Mouse (Mus musculus) left cerebral cortex, postnatal 4 days (tissue): ENCODE measurements around the gene Tns1. TPM values are rescaled to one million over a fixed set of nuclear protein-coding genes. Genes with fewer than 3 reads are reported as not detected.

Experiments used
- DNase-seq: peaks from one replicate; pipeline ENCODE4 v3.0.0-alpha.2; 2022
- intact Hi-C: fragments of 180-260 bp; cut with DNase I; formaldehyde crosslinking; loops from one replicate; pipeline ENCODE4 v1.15.1; 2025
- total RNA-seq, 2 experiments: library from RNA; stranded (reverse); gene quantifications; 2 replicates each; pipeline ENCODE4 v1.2.3; 2021

Gene Tns1
- total RNA-seq, 2 experiments from 2014 or later, result 19.6 to 21.4 TPM

DNA sequence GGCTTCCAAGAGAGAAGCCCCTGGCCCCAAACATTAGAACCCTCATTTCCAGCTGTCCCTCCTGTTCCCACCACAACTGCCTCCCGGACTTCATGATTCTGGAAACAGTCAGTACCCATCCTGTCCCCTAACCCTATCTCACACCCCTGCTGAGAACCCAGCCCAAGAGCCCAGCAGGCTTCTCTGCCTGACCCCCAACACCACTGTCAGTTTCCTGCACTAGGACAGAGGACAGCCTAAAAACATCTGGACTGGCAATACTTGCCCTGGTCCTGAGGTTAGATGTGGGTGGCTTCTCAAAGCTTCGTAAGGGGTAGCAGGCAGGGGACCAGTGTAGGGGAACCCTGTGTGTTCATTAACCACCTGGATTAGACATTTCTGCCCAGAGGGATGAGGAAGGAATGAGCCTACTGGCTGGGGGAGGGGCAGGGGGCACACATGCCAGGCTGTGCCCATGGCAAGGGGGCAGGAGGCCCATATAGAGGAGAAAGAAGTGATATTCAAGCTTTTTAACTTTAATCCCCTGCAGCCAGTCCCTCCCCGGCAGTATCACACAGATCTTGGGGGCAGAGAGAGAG is 88.2 kb downstream of the Tns1 start:
- intact Hi-C loops, result no loop called here
- no peak for DNase-seq

DNA sequence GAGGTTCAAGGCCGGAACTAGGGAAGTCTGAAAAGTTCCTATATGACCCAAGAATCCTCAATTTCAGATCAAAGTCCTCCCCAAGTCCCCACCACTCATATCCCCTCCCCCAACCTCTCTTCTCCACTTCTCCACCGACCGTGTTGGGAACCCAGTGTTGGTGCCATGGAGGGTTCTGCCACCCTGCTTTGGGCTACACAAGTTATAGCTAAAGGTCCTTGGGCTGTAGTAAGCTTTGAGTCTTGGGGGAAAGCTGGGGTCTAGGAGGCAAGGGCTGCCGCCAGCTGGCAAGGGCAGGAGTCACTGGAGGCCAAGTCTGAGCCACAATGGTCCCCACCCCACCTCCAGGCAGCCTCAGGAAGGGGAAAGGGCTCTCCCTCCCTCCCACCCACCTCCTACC is 88.8 kb downstream of the Tns1 start:
- intact Hi-C loops, result no loop called here
- no peak for DNase-seq

DNA sequence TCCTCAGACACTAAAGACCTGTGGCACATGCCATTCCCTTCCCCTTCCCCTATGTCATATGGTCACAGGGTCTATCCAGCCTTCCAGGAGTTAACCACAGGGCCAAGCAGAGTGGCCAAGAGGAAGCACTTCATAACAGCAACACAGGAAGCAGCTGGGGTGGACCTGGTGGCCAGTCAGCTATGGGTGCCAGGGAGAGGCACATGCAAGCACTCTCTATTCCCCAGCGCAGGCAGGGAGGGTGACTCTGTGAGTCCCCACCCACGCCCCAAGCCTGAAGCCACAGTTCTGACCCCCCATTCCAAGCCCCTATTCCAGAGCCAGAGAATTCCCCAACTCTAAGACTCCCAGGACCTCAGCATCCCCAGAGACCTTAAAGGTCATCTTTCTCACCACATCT is 89.5 kb downstream of the Tns1 start:
- no peak for DNase-seq
- intact Hi-C loops, result no loop called here

DNA sequence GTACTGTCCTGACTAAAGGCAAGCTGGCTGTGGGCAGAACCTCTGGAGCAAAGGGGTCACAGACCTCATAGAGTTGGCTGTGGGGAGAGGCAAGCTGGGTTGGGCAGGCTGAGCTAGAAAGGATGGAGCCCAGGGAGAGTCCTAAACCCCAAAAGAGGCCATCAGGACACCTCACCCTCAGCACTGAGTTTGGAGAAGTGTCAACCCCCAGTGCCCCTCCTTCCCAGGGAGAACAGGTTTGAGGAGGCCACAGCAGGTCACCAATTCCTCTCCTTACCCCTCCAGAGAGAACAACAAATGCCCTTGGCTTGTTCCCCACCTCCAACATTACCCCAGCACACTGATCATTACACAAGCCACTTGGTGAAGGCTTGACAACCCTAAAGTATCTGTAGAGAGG is 90.0 kb downstream of the Tns1 start:
- no peak for DNase-seq
- intact Hi-C loops, result no loop called here

DNA sequence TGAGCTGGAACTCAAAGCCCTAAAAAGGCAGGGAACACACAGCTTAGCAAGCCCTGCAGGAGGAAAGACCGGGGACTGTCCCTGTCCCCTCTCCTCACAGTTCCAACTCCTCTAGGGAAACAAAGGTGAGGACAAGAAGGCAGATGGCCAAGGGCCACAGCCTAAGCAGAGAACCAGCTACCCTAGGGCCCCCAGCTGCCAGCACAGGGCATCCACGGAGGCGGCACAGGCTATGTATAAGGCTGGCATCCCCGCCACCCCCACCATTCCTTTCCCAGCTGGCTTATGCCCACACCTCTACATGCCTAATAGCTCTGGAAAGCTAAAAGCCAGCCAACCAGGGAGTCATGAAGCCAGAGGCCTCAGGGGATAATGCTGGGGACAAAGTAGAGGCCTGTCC is 90.8 kb downstream of the Tns1 start:
- DNase-seq, result no peak
- intact Hi-C loops, result no loop called here

DNA sequence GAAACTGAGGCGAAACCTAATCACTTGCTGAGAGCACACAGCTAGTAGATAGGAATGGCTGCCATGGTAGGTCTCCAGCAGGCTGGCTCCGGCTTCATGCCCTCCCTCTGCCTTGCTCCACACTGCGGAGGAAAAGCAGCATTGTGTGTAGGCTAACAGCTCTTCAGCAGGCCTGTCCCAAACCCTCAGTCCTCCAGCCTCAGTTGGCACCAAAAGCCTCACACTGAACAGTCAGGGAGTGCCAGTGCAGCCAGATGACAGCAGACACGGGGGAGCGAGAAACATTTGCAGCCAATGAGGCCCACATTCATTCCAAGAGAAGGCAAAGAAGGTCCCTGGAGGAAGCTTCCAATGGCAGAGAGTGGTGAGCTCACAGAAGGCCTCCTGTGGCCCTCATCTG is 91.3 kb downstream of the Tns1 start:
- intact Hi-C loops, result no loop called here
- DNase-seq, result peak; percentile 48

DNA sequence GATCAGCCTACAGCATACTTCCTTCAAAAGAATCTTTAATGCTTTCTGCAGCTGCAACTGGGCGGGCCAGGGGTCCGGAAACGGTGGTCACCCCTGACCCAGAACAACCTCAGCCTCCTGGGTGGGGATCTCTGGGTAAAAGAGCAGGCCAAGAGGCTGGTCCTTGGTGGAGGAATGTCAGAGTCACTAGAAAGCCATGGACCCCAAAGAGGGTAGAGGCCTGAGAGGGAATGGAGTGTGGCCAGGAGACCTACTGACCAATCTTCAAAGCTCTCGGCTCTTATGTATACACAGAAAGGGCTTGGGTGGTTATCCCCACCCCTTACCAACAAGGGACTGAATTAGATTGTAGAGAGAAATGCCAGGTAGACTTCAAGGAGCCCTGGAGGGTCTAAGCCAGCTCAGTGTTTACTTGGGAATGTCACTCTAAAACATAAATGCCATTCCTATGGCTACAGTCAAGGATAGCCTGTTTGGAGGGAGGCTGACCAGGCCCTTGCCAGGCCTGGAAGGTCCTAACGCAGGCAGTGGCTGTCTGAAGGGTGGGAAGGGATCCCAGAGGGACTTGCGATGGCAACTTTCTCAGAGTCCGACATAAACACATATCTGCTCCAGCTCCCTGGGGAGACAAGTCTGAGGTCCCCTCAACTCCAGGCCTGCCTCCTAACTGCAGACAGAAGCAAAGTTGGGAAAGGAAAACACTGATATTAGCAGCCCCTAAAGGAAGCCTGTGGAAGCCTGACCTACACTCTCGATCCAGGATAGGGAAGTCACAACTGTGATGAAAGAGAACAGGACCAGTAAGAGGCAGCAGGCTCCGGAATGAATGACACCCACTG is 92.3 kb downstream of the Tns1 start:
- intact Hi-C loops, result no loop called here
- DNase-seq, result no peak

DNA sequence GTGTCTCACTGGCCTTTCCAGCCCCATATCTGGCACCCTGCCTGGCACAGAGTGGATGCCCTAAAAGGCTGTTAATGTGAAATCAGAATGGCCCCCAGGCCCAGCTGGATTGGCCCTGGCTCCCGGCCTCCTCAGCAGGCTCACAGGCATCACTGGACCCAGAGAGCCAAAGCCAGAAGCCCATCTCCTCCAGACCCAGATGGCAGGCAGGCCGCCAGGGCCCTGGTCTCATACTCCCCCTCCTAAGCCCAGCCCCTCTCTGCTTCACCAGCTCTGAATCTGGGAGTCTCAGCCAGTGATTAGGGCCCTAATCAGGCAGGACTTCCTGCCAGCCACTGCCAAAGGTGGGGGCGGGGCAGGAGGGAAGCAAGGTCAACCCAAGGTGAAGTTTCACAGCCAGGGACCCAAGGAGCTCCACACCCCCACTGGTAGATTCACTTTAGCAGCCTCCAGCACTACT is 93.3 kb downstream of the Tns1 start:
- DNase-seq, result peak; percentile 93
- intact Hi-C loops, result no loop called here

DNA sequence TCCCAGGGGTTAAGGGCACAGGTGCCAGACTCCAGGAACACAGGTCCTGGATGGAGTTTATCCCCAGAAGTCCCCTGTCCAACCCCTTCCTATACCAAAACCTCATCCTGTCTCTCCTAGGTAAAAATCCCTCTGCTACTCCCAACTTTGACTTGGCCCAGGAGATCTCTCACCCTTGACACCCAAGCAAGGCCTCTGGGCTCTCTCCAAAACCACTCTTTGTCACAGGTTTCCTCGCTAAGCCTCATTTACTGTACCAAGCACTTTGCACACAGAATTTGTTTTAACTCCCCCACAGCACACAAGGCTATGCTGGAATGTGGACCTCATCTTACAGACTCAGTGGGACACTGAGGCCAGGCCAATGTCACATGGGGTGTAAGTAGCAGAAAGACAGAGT is 94.0 kb downstream of the Tns1 start:
- no peak for DNase-seq
- intact Hi-C loops, result no loop called here

DNA sequence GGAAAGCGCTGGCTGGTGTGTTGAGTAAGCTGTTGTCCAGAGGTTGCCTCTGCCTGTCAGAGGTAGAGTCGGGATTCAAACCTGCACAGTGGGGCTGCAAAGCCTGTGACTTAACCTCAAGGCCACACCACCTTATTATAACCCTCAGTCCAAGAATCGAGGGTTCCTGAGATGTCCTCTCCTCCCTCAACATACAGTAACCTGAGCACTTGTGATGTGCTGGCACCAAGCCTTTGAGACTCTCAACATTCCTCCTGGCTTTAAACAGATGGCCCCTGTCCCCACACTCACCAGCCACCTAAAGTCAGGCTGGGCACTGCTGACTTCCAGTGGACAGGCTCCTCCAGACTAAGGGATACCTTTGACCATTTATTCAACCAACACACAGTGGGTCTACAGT is 94.6 kb downstream of the Tns1 start:
- no peak for DNase-seq
- intact Hi-C loops, result no loop called here

DNA sequence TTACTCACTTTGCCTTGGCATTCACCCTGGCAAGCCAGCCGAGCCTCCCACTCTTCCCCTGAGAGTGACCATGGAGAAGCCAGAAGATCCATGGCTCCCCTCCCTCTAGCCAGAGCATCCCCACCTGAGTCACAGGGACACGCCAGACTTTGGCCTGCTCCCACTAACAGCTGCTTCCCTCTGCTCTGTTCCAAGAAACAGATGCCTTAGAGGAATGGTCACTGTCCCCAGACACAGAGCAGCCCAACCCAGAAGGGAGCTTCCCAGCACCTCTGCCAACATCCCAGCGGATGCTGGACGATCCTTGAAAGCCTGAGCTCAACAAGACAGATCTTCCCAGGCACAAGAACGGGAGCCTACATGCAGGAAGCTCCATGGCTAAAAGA is 95.4 kb downstream of the Tns1 start:
- intact Hi-C loops, result no loop called here
- peak; percentile 51 for DNase-seq

DNA sequence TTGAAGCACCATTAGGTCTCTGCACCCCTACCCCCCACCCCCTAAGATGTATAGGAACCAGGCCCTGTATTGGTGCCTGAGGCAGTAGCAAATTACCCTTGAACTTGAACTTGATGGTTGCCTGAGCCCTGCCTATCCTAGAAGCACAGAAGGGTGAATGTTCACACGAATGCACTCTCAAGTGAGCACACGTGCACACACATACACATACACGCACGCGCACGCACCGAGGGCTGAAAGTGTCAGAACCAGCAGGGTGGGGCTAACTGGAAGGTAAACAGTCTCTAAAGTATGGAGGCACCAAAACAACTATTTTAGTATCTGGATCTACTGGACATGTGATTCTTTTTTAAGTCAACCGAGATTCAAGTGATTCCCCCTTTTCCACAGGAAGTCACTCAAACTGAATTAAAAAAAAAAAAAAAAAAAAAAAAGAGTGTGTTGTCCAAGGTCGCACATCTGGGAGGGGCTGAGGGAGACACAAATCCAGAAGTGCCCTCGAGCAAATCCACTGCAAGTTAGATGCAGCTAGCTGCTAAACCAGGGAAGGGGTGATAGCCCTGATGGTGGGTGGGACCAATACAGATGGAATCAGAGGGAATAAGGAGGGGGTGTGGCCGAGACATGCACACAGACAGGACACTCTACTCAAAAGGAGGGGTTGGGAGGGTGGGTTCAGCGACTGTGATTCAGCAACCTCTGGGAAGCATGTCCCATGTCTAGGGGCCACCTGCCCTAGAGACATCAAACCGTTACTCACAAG is 96.0 kb downstream of the Tns1 start:
- DNase-seq, result no peak
- intact Hi-C loops, result no loop called here

DNA sequence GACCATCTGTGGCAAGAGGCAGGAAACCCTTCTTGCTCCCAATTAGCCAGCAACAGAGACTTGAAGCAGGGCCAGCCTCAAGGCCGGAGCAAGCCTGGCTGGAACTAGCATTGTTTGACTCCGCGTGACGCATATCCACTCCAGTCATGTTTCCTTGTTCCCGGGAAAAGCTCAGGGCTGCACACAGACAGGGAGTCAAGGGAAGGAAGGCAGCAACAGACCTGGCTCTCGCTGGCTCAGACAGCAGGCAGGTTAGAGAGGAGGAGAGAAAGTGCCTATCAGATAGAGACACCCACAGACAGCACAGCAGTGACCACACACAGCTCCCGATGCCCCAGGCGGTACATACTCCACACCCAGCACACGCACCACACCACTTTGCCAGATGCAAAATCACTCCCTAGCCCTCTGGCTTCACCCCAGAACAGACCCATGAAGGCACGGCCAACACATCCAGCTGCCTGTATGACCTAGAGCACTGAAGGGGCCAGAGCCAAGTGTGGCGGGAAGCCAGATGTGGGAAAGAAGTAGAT is 96.6 kb downstream of the Tns1 start:
- intact Hi-C loops, result no loop called here
- DNase-seq, result peak; percentile 57

DNA sequence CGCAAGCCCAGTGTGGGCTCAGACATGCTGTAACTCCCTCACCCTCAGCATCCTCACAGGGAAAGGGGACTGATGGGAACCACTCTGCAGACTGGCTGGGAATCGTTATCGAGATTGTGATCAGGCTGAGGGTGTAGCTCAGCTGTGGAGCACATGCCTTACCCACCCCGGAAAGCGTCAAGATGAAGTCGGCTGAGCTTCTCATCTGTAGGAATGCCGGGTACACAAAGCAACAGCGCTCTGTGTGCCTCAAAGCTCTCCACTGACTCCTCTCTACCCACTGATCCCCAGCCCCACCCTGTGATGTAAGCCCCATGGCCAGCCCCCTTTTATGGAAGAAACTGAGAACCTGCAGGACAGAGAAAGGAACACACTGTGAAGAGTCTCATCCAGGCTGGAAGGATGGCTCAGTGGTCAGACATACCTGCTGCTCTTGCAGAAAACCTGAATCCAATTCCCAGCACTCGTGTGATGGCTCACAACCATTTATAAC is 97.5 kb downstream of the Tns1 start:
- no peak for DNase-seq
- intact Hi-C loops, result no loop called here

DNA sequence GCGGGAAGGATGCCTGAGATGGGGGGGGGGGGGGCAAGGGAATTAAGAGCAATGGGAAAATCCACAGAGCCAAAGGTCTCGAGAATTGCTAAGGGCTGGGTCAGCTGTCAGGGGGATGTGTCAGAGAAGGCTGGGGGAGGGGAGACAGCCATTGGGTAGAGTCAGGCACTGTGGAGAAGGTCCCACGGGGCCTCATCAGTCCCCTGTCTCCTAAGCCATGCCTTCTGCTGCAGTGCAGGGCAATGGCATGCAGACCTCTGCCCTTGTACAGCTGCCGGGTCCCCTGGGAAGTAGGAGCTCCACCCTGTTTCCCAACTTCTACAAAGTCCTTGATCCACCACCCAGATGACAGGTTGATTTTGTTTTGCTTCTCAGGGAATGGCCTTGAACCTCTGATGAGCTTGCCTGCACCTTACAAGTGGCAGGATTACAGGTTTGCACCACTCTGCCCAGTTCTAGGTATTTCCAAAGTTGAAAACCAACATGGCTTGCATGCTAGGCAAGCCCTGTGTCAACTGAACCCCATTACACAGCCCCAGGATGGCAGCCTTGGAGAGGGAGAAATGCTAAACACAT is 98.5 kb downstream of the Tns1 start:
- no peak for DNase-seq
- intact Hi-C loops, result no loop called here

DNA sequence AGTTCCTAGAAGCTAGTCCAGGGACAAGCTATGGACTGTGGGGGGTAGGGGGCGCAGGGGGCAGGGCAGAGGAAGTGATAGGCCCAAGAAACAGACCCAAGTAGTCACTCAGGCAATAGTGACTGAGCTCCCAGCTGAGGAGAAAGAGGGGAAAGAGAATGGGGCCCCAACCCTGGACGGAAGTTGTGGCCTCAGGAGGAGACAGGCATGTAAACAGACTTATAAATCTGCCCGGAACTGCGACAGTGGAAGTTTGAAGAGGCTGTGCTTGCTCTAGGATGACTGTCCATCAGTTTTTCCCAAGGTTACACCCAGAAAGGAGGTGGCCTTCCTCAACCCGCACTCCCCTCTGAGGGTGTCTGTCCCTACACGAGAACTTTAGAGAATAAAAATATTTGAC is 99.0 kb downstream of the Tns1 start:
- intact Hi-C loops, result no loop called here
- no peak for DNase-seq

DNA sequence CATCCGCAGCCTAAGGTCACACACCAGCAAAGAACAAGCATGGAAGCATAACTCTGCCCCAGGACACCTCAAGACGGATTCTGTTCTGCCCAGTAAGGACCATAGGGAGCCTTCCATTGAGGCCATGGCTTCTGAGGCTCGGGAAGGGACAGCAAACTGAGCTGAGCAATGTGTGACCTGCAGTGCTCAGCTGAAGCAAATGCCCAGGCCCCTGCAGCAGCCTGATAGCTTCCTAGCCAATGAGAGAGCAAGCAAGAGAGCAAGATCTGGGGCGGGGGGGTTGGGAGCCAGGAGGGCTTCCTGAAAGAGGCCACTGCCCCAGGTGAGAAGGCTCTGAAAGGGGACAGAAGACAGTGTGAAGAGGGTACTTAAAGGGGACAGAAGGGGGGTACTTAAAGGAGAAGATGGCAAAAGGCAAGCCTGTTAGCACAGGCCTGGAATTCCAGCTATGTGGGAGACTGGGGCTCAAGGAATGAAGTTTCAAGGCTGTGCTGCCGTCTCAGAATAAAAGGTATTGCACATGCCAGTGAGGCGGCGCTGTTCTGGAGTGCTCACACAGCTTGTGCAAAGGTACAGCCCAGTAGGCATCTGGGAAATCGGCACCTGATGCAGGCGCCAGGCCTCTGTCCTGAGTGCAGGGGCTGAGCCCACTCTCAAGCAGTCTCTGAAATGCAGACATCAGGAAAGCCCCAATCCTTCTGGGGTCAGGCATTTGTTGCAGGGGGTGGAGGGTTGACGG is 99.6 kb downstream of the Tns1 start:
- intact Hi-C loops, result no loop called here
- DNase-seq, result no peak

DNA sequence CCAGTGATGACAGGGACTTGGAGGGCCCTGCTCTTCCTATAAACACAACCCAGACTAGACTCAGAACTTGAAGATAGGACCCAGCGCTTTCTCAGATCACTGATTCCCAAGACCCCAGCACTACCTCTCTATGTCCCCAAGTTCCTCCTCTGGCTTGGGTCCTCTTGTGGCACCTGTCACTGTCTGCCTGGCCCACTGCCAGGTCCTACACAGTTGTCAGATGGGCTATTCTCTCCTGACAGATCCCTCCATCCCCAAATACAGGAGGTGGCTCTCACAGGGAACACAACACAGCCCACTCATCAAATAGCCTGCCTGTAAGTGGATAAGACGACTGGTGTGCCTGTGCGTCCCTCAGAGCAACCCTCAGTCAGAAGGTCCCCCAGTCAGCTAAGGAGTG is 101.3 kb downstream of the Tns1 start:
- intact Hi-C loops, result no loop called here

DNA sequence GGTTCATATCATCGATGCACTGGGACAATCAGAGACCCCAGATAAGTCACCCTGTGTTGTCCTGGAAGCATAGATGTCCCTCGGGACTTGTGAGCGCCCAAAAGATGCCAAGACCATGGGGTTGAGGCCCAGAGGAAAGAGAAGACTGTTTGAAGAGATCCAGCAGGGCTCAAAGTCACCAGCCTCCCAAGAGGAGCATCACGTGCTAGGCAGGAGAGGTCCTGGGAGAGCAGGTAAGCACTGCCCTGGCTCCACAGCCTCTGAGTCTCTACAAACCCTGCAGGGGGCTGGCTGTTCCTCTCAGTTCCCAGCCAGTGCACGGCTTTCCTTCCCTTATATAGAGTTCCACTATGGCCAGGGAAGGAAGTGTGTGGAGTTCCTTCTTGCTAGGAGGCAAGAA is 101.7 kb downstream of the Tns1 start:
- intact Hi-C loops, result no loop called here
- DNase-seq, result no peak

More for the DNA sequence above, 101.3 kb downstream of the Tns1 start:
- no peak for DNase-seq

DNA sequence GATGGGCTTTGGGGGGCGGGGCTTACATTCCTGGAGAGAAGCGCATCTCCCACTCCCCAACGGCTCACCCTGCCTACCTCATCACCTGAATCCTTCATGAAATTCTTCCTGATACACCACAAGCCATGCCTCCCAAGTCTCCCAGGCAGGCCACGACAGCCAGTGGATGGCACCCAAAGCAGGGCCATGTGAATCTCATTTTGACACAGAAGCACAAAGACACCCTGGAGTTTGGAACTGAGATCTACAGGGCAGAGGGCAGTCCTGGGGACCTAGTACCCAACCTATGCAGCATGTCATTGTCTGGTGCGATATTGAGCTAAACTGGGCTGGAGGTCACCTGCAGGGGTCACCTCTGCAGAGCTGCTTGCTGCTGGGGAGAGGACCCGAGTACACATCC is 104.0 kb downstream of the Tns1 start:
- no peak for DNase-seq
- intact Hi-C loops, result no loop called here
